19 mouse cellular contexts compared by ENCODE assay signal in the genomic region with DNA sequence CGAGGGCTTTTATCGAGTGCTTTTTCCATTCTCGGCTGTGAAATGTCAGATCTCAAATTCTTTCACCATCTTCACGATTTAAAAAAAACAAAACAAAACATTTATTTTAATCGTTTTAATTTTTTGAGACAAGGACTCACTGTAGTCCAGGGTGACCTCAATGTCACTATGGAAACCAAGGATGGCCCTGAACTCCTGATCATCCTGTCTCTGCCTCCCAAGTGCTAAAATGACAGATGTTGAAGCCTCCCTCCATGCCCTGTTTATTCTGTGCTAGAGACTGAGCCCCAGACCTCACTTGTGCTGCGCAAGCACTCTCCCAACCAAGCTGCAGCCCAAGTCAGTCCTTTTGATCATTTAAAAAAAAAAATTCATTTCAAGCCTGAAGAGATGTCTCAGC. TPM values are rescaled to one million over a fixed set of nuclear protein-coding genes. Genes with fewer than 3 reads are reported as not detected.
A peak's percentile ranks its signal among the peaks of the same experiment; 100 is the strongest.
DNase-seq lines count a peak whose midpoint lies in the region; TF ChIP-seq lines count a peak whose summit lies in the region.
"Had no signal": no experiment of that assay in that cellular context is flagged by ENCODE, and none has a peak within 500 bp of the region (broad histone marks: within the 10 kb centered on the region; RNA-seq: fewer than 3 reads in every experiment).

No protein-coding gene starts in this region.

- TF ChIP-seq CTCF in E14TG2a.4 (conservative IDR thresholded peaks at IDR 0.05; ENCODE audit: low read length) = no peak

- peaks cover 13% of the 10 kb centered on the region for H3K27me3 ChIP-seq in E14TG2a.4 (ENCODE audit: insufficient read depth, low read length)
- H3K27me3 ChIP-seq: forebrain, embryonic 13.5 days; heart, embryonic 13.5 days had no signal

- 0 out of 2 replicates have a peak overlapping the region, but pooled peaks have one; percentile 4 for H3K4me3 ChIP-seq in E14TG2a.4 (replicated peaks; ENCODE audit: low read length)
- H3K4me3 ChIP-seq: forebrain, embryonic 10.5 days; forebrain, embryonic 13.5 days; heart, adult 2 months; heart, embryonic 10.5 days; heart, embryonic 13.5 days had no signal

- DNase-seq in adrenal gland, adult (ENCODE audit: inconsistent age in 2 of 2, low spot score in 1 of 2) = peak; percentile 63 to 85
- no peak for DNase-seq in adrenal gland, adult 18-20 months (ENCODE audit: low spot score in 2 of 2)
- peak; percentile 72 for DNase-seq in R1 (ENCODE audit: low read depth, low spot score)
- peak; percentile 42 to 56 for DNase-seq in adrenal gland, postnatal 36 days
- no peak for DNase-seq in gastrocnemius, postnatal 36 days
- no peak for DNase-seq in left cerebral cortex, postnatal 36 days (ENCODE audit: low spot score in 2 of 2)
- DNase-seq: cerebellum, adult 18-20 months; cerebellum, adult 9-10 months; forebrain, postnatal 0 days; gastrocnemius, postnatal 25 days; heart, adult 2 months; heart, postnatal 14 days; heart, postnatal 4 days; kidney, adult 18-20 months had no signal

- H3K9me3 ChIP-seq in E14TG2a.4 (ENCODE audit: low read length) = no peaks in the 10 kb centered on the region
- H3K9me3 ChIP-seq: forebrain, embryonic 10.5 days; forebrain, embryonic 13.5 days; heart, embryonic 10.5 days; heart, embryonic 13.5 days had no signal

- H3K36me3 ChIP-seq in E14TG2a.4 (ENCODE audit: insufficient read depth, low read length) = no peaks in the 10 kb centered on the region
- H3K36me3 ChIP-seq: forebrain, embryonic 10.5 days; heart, embryonic 10.5 days; heart, embryonic 13.5 days had no signal

- H3K4me1 ChIP-seq in E14TG2a.4 (replicated peaks; ENCODE audit: low read depth, low read length) = peaks cover 74% of the 10 kb centered on the region
- H3K4me1 ChIP-seq: forebrain, embryonic 13.5 days; heart, embryonic 13.5 days had no signal

- intact Hi-C loops in gastrocnemius, postnatal 36 days (cut with DNase I) = no loop called here
- intact Hi-C loops in left cerebral cortex, postnatal 36 days (cut with DNase I) = no loop called here

RNA-seq across cellular contexts. Expression of a gene that starts 14.6 kb away (rescaled TPM):
- 100 to 1,000 TPM; 115 to 162 TPM for total RNA-seq in adrenal gland, adult 18-20 months (2021)
- 100 to 1,000 TPM; 122 to 129 TPM for total RNA-seq in adrenal gland, postnatal 36 days (2021)
- total RNA-seq in gastrocnemius, postnatal 36 days (2021) = 1 to 10 TPM; 7.4 to 9.6 TPM
- 100 to 1,000 TPM; 333 to 339 TPM for total RNA-seq in left cerebral cortex, postnatal 36 days (2021)

Comparison
In these comparisons a context has a peak if more than half of its experiments do, and no peak if none do; other contexts are left out.
1. DNase-seq: peak in adrenal gland, adult (2 of 2), R1 (single experiment) and adrenal gland, postnatal 36 days (2 of 2); none in adrenal gland, adult 18-20 months (0 of 2), gastrocnemius, postnatal 36 days (0 of 2) and left cerebral cortex, postnatal 36 days (0 of 2).
2. RNA of a gene that starts 14.6 kb away (total RNA-seq): 333 to 339 TPM in left cerebral cortex, postnatal 36 days, 115 to 162 TPM in adrenal gland, adult 18-20 months and 122 to 129 TPM in adrenal gland, postnatal 36 days; 7.4 to 9.6 TPM in gastrocnemius, postnatal 36 days; every median in the first group is over 10 times any median in the second.